Mouse (Mus musculus) CH12.LX (cell line): ENCODE measurements around the gene Dclk1.

Experiments
- BHLHE40 ChIP-seq: IDR thresholded peaks from 2 replicates; pipeline ENCODE4 v1.6.1; 2011; ENCODE audit warnings: mild to moderate bottlenecking, low read depth, low read length, improper control_type of control experiment
- CTCF ChIP-seq, 2 experiments: IDR thresholded peaks in 1 of 2; conservative IDR thresholded peaks in 1 of 2; 2 replicates each; pipeline ENCODE4 v1.5.1; 2011 to 2012; ENCODE audit warnings: low read depth in 2 of 2, low read length in 2 of 2, improper control_type of control experiment in 1 of 2, inconsistent platforms in 1 of 2, mild to moderate bottlenecking in 1 of 2, moderate library complexity in 1 of 2
- MAFK ChIP-seq: IDR thresholded peaks from 2 replicates; pipeline ENCODE4 v1.6.1; 2011; ENCODE audit warnings: low read length, improper control_type of control experiment; ENCODE audit not compliant: insufficient replicate concordance
- USF1 ChIP-seq: IDR thresholded peaks from 2 replicates; pipeline ENCODE4 v1.6.1; 2014; ENCODE audit warnings: low read depth, mild to moderate bottlenecking, inconsistent platforms, low read length, improper control_type of control experiment

DNA sequence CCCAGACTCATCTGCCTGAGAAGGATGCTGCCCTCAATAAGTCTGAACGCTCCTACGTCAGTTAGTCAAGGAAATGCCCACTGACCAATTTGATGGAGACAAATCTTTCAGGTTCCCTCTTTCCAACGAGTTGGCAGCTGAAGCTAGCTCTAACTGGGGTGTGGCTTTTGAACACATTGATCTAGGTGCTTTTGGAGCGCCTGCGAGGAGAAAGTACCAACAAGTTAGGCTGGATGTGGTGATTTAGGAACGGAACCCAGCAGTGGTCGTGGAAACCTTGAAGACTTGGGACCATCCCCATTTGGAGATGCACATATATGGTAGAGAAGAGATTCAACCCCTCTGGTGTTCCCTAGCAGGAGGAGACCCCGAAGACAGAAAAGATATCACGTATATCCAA is 303.8 kb downstream of the Dclk1 start:
- TF ChIP-seq MAFK (no peak), CTCF (conservative IDR thresholded peaks at IDR 0.05 in 1 of 2, IDR thresholded peaks at IDR 0.05 in 1 of 2; ENCODE audit: low read depth in 2 of 2, low read length in 2 of 2) (no peak), USF1 (no peak), BHLHE40 (no peak)
